Mouse (Mus musculus): ENCODE measurements around the gene Dpp10.

Gene Dpp10

DNA sequence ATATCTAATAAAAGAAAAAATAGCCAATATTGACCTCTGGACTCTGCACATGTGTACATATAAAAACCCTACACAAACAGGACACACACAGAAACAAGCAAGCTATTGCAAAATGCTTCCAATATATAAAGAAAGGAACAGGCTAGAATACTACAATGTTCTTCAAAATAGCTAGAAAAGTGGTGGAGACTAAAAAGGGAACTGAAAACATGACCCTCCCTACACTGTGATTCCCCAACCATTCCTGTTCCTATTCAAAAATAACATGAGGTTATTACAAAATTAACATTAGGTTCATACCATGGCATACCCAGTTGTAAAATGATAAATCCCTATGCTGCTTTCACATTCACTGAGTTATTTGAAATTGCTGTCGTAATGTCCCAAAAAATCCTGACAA lies 125.8 kb downstream of the Dpp10 start:
- no peak for DNase-seq (ENCODE audit: low read depth, low spot score)

DNA sequence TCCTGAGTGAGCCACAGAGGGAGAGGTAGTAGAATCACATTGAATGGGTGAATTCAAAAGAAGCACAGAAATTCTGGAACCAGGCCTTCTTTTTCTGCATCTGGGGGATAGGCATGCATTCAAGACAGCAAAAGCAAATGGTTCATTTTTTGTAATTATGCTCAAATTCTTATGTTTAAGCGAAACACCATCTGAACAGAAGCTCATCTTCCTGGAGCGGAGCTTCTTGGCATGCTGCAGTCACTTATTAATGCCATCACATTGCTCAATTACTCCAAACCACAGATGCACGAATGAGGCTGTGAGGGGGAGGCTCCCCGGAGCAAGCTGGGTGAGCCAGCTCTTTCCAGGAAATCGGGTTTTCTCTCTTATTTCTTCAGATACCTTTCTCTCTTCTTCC lies 142.7 kb downstream of the Dpp10 start:
- DNase-seq (ENCODE audit: low read depth, low spot score) = peak; percentile 56

DNA sequence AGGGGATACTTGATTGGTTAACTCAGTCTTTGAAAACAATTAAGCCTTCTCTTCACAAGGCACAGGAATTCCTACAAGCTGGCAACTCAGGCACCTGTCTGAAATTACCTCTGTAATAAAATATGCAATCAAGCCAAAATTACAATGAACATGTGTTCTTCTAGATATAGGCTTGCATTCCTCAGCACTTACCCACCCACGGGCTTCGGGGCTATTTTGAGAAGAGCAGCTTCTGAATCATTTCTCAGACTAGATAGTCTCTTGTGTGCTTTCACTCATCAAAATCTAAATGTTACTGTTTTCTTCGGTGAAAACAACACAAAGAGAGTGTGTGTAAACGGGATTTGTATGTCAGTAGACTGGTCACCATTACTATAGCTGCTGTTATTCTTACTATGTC lies 144.1 kb downstream of the Dpp10 start:
- DNase-seq (ENCODE audit: low read depth, low spot score) = no peak

DNA sequence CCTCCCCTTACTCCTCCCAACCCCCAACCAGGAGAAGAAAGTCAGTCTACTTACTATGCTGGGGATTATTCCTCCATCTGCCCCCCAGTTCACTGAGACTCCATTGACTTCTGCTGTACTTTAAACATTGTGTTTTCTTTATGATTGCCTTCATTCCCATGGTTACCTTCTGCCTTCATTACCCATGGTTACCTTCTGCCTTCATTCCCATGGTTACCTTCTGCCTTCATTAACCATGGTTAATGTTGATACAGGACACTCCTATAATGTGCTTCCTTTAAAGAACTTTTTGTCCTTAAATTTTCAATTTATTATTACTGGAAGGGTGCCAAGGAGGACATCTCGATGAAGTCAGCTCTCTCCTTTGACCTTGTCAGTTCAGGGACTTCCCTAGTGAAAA lies 158.1 kb downstream of the Dpp10 start:
- DNase-seq (ENCODE audit: low read depth, low spot score) = no peak

DNA sequence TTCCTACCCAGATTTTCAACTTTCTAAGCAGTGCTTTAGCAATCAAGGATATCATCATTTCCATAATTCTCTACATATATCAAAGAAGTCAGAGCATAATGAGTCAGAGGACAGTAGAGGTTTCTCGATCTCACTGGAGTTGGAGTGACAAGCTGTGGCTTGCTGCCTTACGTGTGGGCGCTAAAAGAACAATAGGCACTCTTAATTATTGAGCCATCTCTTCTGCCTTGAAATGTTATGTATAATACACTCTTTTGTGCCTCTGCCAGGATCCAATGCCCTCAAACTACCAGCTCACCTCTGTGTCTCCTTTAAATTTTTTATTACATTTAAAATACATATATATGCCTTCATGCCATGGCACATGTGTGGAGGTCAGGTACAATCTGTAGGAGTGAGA lies 198.5 kb downstream of the Dpp10 start:
- no peak for DNase-seq (ENCODE audit: low read depth, low spot score)

DNA sequence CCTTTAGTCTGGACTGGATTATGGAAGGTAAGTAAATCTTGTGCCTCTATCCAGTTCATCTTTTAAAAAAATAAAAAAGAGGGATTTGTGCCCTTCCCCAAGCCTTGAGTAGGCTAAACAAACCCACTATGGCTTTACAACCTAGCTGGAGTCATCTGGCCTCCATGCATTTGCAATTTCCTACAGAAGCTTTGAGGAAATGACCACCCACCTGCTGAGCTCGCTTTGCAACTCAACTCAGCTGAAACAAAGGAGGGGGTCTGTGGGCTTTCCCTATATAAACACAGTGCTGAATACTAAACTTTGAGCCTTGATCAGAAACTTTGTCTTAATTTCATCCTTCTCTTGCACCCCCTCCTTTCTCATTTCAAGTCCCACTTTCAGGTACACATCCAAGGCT lies 244.2 kb downstream of the Dpp10 start:
- no peak for DNase-seq (ENCODE audit: low read depth, low spot score)

DNA sequence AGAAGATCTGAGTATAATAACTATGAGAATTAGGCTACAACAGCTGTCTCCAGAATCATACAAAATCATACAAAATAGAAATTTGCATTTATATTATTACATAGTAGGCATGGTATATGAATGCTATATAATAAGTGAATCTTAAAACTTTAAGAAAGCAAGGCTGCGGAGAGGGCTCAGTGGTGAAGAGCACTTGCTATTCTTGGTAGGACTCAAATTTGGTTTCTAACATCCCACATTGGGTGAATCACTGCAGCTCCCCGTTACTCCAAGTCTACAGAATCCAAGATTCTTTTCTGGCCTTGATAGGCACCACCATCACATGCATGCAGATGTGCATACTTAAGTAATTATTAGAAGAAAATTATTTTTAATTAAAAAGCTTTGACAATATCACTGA lies 279.8 kb downstream of the Dpp10 start:
- no peak for DNase-seq (ENCODE audit: low read depth, low spot score)

DNA sequence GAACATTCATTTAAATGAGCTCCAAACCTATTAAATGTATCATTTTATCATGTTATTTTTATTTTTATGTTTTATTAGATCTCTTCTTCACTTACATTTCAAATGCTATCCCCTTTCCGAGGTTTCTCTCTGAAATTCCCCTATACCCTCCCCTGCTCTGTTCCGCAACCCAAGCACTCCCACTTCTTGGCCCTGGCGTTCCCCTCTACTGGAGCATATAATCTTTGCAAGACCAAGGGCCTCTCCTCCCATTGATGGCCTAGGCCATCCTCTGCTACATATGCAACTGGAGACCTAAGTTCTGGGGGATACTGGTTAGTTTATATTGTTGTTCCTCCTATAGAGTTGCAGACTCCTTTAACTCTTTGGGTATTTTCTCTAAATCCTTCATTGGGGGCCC lies 283.1 kb downstream of the Dpp10 start:
- no peak for DNase-seq (ENCODE audit: low read depth, low spot score)

DNA sequence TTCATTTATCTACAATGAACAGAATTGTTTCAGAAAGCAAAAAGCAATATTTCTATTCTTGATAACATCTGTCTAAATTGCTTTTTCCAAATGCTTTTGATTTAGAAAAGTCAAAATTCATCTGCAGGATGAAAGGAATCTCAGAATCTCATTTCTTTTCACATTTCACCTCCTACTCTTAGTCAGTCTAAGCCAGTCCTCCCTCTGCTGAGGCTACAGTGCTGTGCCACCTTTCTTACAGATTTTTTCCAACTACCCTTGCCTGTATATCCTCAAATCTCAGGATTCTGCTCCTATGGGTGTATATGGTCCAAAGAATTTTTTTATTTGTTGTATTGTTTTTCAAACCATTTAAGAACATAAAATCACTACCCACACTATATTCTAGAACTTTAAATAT lies 289.3 kb downstream of the Dpp10 start:
- DNase-seq (ENCODE audit: low read depth, low spot score) = no peak

DNA sequence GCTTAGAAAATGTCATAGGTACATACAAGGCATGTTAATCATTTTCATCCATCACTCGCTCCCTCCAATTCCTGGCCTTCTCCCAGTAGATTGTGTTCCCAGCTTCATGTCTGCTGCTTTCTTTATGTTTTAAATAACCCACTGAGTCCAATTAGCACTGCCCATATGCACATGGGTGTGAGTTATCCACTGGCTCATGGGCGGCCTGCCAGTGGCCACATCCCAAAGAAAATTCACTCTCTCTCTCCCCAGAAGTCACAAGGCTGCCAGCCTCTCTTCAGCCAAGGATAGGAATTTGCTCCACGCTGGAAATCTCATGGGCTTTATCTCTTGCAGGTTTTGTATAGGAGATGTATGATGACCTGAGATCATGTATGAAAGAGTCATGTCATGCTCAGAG lies 338.1 kb downstream of the Dpp10 start:
- DNase-seq (ENCODE audit: low read depth, low spot score) = no peak

DNA sequence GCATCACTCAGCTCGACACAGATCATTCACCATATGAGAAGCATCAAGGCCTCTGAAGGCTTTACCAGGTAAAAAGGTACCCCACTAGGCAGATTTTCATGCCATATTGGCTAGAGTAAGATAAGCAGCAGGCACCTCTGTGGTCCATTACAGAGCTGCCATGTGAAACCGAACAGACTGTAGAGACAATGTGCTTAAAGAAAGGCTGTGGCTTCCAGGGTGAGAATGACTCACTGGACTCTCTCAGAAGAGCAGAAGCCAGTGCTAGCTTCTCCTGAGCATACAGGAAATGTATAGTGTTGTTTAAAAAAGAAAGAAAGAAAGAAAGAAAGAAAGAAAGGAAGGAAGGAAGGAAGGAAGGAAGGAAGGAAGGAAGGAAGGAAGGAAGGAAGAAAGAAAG lies 386.9 kb downstream of the Dpp10 start:
- DNase-seq (ENCODE audit: low read depth, low spot score) = no peak

DNA sequence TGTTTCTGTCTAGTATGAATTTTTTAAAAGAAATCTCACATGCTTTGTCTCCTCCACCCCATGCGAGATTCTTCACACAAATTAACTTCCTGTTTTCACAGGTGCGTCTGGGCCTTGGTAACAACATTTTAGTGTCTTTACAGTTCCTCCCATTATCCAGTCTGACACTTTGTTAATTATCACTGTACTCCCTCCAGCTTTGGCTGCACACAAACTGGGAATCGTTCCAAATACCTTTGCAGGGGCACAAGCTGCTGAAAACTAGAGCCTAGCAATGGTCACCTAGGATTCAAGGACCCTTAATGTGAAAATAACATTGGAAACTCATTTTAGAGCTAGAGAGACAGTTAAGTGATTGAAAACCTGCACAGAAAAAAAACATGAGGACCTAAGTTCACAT lies 388.8 kb downstream of the Dpp10 start:
- no peak for DNase-seq (ENCODE audit: low read depth, low spot score)

DNA sequence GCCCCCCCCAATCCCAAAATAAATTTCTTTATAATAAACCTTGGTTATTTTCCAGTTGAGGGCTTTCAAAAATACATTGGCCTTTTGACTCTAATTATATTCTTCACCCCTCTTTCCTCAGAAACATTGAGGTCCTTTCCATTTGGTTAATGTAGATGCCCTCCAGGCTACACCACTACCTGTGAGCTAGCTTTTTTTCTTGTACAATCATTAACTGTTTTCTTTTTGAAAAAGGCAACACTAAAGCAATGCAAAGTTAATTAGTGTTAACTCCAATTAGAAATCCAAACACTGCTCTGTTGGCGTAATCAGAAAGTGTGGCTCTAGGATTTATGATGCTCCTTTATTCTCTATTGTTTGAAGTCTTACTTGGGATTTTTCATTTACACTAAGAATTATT lies 407.5 kb downstream of the Dpp10 start:
- no peak for DNase-seq (ENCODE audit: low read depth, low spot score)

DNA sequence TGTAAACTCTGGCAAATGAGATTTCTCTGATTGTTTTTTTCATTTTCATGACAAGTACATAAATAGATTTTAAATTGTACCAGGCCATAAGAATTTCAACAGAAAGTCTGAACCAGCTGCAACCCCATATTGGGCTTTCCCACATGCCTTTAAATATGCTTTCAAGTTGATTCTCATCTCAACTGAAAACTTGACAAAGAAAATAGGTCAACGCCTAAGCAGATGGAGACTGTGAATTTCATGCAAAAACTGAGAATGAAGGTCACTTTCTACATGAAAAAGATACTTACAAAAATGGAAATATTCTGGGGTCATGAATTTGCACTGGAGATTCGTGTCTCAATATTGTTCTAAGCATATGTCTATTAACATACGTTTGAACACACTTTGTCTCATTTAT lies 417.1 kb downstream of the Dpp10 start:
- DNase-seq (ENCODE audit: low read depth, low spot score) = peak; percentile 6

DNA sequence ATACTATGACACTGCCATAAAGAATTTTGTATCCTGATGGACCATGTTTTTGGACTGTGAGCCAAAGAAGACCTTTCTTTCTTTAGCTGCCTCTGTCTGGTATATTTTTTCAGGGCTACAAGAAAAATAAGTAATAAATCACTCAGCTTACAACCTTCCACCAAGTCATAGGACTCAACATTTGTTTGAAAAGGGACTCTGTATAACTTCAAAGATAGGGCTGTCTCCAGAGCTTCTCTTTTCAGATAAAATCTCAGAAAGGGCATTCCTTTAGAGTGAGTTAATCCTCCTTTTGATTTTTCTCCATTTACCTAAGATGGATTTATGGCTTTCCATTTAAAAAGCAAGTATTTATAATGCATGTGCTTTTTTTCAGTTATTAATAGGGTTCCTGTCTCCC lies 460.5 kb downstream of the Dpp10 start:
- DNase-seq (ENCODE audit: low read depth, low spot score) = no peak

DNA sequence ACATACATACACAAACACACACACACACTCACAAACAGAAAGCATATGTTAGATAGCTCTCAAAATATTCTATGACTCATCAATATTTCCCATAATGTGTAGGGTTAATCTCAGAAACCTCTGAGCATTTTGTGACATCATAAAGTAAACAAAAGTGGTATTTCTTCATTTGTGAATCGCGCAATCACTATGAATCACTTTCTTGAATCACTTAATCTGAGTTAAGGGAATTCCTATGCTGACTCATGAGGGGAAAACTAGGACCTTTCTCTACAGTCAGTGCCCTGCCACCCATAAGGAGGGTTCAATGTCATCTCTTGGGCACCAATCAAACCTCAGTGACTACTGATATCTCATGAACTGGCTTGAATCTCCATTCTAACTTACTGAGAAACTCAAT lies 465.2 kb downstream of the Dpp10 start:
- DNase-seq (ENCODE audit: low read depth, low spot score) = no peak

DNA sequence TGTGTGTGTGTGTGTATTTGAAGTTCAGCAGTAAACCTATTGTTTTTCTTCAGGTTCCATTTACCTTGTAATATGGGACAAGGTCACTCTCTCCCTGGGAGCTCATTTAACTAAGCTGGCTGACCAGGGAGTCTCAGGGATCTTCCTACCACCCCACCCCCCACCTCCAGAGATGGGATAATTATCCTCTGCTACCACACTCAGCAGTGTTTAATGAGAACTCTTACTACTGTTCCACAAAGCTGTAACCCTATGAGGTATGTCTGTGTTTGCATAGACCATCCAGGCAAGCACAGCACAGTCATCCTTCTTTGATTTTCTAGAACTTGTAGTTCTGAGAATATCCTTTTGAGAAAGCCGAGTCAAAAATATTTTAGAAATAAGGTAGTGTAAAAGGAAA lies 471.6 kb downstream of the Dpp10 start:
- no peak for DNase-seq (ENCODE audit: low read depth, low spot score)

DNA sequence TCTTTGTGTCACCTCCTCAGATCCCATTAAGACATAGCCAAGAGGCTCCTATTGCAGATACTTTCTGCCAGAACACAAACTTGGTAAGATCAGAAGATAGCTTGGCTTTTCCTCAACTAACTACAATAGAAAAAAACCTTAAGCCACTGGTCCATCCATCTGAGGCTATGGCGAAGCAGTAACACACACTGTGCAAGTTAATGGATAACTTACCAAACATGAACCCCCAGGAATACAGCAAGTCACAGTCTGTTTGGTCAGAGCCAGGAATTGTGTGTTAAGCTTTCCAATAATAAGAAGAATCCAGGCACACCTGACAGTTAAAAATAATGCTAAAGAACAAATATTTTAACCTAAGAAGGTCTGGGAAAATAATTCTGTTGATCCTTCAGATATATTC lies 502.9 kb downstream of the Dpp10 start:
- DNase-seq (ENCODE audit: low read depth, low spot score) = no peak

DNA sequence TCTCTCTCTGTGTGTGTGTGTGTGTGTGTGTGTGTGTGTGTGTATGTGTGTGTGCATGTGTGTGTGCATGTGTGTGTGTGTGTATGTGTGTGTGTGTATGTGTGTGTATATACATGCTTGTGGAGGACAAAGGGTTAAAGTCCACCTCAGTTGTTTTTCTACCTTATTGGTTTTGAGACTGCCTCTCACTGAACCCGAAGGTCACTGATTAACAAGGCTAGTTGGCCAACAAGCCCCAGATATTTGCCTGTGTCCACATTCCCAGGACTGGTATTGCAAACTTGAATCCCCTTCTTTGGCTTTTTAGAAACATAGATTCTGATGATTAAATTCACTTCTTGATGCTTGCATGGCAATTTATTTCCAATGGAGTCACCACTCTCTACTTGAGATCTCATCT lies 577.6 kb downstream of the Dpp10 start:
- no peak for DNase-seq (ENCODE audit: low read depth, low spot score)

DNA sequence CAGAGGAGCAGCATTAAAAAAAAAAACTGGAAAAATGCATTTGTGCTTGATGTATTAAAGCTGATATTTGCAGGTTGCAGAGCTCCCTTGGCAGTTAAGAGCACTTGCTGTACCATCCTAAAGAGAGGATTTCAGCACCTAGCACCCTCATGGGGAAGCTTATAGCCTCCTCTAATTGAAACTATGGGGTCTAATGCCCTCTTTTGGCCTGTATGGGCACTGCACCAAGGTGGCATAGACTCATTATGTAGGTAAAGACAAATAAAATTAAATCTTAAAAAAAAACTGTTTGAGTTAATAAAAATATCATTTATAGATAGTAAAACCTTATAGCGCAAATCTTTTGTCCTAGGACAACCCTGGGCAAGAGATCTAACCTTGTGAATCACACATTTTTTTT lies 631.2 kb downstream of the Dpp10 start:
- DNase-seq (ENCODE audit: low read depth, low spot score) = no peak

DNA sequence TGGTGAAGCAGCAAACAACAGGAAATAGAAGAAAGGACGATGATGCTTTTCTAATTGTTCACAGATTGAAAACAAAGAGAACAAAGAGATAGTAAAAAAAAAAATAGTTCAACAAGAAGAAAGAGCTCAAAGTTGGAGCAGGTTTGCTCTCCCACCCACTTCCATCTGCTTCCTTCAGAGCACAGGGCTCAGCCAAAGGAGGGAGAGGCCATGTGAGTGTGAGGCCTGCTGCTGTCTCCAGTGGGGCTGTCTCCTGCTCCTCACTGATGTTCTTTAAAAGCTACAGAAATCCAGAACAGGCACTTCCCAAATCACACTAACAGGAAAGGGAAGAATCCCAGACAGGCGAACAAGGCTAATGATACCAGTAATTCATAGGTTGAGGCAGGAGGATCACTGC lies 694.1 kb downstream of the Dpp10 start:
- DNase-seq (ENCODE audit: low read depth, low spot score) = no peak

DNA sequence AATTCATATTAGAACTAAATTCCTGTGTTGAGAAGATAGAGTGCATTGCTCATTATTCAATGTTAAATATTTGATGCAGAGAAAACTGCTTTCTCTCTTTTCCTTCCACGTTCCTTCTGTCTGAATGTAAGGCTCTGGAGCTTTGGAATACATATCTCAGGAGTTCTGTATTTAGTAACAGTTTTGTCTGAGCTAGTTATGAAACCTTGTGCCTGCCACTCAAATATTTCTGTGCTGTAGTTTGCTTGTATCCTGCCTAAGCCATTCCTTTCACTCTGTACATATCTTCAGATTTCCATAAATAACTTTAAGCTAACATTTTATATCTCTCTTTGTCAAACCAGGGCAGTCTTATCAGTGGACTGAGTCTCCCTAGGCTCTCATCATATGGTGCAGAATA lies 707.5 kb downstream of the Dpp10 start:
- no peak for DNase-seq (ENCODE audit: low read depth, low spot score)

DNA sequence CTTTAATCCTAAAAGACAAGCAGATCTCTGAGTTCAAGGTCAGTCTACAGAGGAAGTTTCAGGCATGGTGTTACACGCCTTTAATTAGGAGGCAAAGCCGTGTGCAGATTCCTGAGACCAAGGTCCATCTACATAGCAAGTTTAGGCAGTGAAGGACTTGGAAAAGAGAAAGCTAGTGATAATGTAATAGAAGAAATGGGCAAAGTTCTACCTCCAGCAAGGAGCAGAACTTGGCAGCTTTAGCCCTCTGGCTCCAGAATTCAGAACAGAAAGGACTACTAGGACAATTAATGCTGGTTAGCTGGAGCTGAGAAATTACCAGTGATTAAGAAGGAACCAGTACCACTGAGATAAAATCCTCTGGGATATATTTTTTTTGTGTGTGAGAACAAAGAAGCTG lies 728.5 kb downstream of the Dpp10 start:
- DNase-seq (ENCODE audit: low read depth, low spot score) = no peak
